Mouse (Mus musculus) liver, embryonic 11.5 days (tissue): Measurements from ENCODE around the gene Wnt10a. TPM values are rescaled to one million over a fixed set of nuclear protein-coding genes. Genes with fewer than 3 reads are reported as not detected.

Experiments used
- ATAC-seq: fragments of 200-750 bp; cut with Nextera tagmentation; replicated peaks from 2 replicates; pipeline ENCODE4 v1.8.0; 2017; ENCODE audit warnings: moderate number of reproducible peaks, mild to moderate bottlenecking, moderate TSS enrichment, moderate library complexity; ENCODE audit not compliant: low FRiP score
- DNase-seq: peaks from one replicate; pipeline ENCODE4 v3.0.0-alpha.2; 2017; ENCODE audit warnings: low spot score
- H3K27ac ChIP-seq: fragments of 300-500 bp; sonication (generic); 2 replicates; pipeline ENCODE4 v1.5.1; 2014; ENCODE audit warnings: mild to moderate bottlenecking, low read depth, low read length, control low read depth
- H3K27me3 ChIP-seq: fragments of 300-500 bp; sonication (generic); replicated peaks from 2 replicates; pipeline ENCODE4 v1.6.1; 2014; ENCODE audit warnings: low read length, mixed read lengths; ENCODE audit not compliant: control insufficient read depth, insufficient read depth
- H3K36me3 ChIP-seq: fragments of 300-500 bp; sonication (generic); 2 replicates; pipeline ENCODE4 v1.6.1; 2014; ENCODE audit warnings: mild to moderate bottlenecking, low read length, moderate library complexity, mixed read lengths; ENCODE audit not compliant: control insufficient read depth, insufficient read depth
- H3K4me1 ChIP-seq: fragments of 300-500 bp; sonication (generic); replicated peaks from 2 replicates; pipeline ENCODE4 v1.6.1; 2014; ENCODE audit warnings: low read length, mixed read lengths; ENCODE audit not compliant: control insufficient read depth, insufficient read depth
- H3K4me2 ChIP-seq: fragments of 300-500 bp; sonication (generic); 2 replicates; pipeline ENCODE4 v1.6.1; 2014; ENCODE audit warnings: mild to moderate bottlenecking, control low read depth, moderate library complexity
- H3K4me3 ChIP-seq: fragments of 300-500 bp; sonication (generic); 2 replicates; pipeline ENCODE4 v1.5.1; 2014; ENCODE audit warnings: low read depth, low read length, control low read depth
- H3K9ac ChIP-seq: fragments of 300-500 bp; sonication (generic); 2 replicates; pipeline ENCODE4 v1.6.1; 2014; ENCODE audit warnings: low read depth, low read length, control low read depth
- H3K9me3 ChIP-seq: fragments of 300-500 bp; sonication (generic); 2 replicates; pipeline ENCODE4 v1.6.1; 2016; ENCODE audit warnings: low read length, inconsistent platforms, mixed read lengths; ENCODE audit not compliant: control insufficient read depth
- WGBS: fragments of 180-500 bp; shearing (Covaris S2); extraction: QIAGEN DNeasy Blood & Tissue Kit; methylation state at CpG from one replicate; pipeline ENCODE4 v1.1.7; 2014; 5-methylcytosine and 5-hydroxymethylcytosine counted together
- polyA plus RNA-seq: library from polyadenylated mRNA; unstranded; fragments of >200 nt; fragmentation: Nextera tagmentation; extraction: Ambion mirVana; gene quantifications from 2 replicates; pipeline ENCODE4 v1.2.1, GENCODE M21; 2014

The Wnt10a gene
- polyA plus RNA-seq, 1 experiment from 2014 or later, result 0.22 TPM

DNA sequence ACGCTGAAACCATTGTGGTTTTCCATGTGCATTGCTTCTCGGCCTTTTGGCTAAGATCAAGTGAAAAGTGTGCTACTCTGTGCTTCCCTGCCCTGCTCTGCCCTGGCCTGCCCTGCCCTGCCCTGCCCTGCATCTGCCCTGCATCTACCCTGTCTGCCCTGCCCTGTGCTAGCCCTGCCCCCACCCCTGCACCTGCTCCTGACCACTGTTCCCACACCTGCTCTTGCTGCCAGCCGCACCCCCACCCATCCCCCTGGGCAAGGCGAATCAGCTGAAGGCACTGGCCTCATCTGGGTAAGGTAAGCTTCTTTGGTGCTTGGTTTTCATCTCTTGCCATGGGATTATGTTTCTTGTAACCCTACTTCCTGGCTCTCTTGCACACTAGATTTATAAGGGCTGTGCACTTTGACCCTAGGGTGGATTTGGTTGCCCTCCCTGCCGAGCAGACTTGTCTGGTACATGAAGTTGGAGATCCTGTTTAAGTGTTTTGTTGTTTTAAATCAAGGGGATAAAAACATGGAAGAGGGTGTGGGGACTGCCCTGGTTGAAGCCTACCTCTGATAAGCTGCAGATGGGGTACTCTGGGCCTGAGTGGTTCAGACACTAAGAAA, 37.0 kb upstream of the Wnt10a start:
- H3K9ac ChIP-seq, result no peak overlapping the region
- H3K9me3 ChIP-seq, result no peaks in the 10 kb centered on the region
- no peak overlapping the region for H3K4me3 ChIP-seq
- H3K27ac ChIP-seq, result no peak overlapping the region
- no peak overlapping the region for H3K4me2 ChIP-seq
- H3K4me1 ChIP-seq, result no peaks in the 10 kb centered on the region
- H3K36me3 ChIP-seq, result no peaks in the 10 kb centered on the region
- DNase-seq (no peak), ATAC-seq (no peak)
- whole genome bisulfite sequencing, result 70% methylated on average over 5 of the region's 5 CpGs
- H3K27me3 ChIP-seq, result peaks cover 2% of the 10 kb centered on the region; the same call in 1 of the 2 replicates

DNA sequence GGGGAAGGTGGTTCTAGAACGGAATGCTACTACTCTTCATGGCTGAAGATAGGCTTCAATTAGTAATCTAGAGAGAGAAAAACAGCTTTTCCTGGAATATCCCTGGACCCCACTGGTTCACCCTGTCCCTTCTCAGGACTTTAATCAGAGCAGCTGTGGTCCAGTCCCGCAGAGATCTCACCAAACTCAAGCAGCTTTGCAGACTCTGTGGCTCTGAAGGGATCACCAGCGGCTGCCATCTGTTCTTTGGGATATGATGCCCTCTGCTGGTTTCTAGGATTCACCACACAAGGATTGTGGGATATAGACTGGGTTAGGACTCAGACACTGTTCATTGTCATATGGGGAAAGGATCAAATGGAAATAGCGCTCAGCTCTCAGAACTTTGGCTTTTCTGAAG, 31.5 kb upstream of the Wnt10a start:
- ATAC-seq (no peak), DNase-seq (no peak)
- H3K36me3 ChIP-seq, result no peaks in the 10 kb centered on the region
- 24% methylated on average over 4 of the region's 4 CpGs for WGBS
- H3K4me1 ChIP-seq, result no peaks in the 10 kb centered on the region
- no peak overlapping the region for H3K4me3 ChIP-seq
- no peaks in the 10 kb centered on the region for H3K9me3 ChIP-seq
- H3K4me2 ChIP-seq, result no peak overlapping the region
- no peak overlapping the region for H3K9ac ChIP-seq
- H3K27ac ChIP-seq, result no peak overlapping the region
- H3K27me3 ChIP-seq, result peaks cover 22% of the 10 kb centered on the region

DNA sequence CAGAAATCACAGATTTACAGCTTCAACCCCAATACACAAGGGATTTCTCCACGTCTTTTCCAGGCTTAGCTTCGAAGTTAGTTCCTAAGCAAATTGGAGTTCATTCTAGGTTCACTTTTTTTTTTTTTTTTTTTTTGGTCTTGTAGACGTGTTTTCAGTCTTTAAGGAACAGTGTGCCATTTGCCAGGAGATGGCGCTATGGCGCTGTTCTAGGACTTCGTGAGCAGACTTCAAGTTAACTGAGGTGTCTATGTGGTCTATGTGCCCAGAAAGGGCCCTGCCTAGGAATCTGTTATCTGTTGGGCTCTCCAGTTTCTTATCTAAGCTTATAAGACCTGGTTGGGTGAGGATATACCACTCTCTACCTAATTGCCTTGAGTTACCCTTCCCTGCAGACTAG, 28.2 kb upstream of the Wnt10a start:
- no peaks in the 10 kb centered on the region for H3K9me3 ChIP-seq
- H3K27me3 ChIP-seq, result peaks cover 35% of the 10 kb centered on the region
- ATAC-seq, result no peak
- H3K4me2 ChIP-seq, result no peak overlapping the region
- WGBS, result 6% methylated on average over 6 of the region's 6 CpGs
- DNase-seq, result no peak
- no peaks in the 10 kb centered on the region for H3K4me1 ChIP-seq
- H3K4me3 ChIP-seq, result no peak overlapping the region
- H3K9ac ChIP-seq, result no peak overlapping the region
- H3K27ac ChIP-seq, result no peak overlapping the region
- H3K36me3 ChIP-seq, result no peaks in the 10 kb centered on the region

DNA sequence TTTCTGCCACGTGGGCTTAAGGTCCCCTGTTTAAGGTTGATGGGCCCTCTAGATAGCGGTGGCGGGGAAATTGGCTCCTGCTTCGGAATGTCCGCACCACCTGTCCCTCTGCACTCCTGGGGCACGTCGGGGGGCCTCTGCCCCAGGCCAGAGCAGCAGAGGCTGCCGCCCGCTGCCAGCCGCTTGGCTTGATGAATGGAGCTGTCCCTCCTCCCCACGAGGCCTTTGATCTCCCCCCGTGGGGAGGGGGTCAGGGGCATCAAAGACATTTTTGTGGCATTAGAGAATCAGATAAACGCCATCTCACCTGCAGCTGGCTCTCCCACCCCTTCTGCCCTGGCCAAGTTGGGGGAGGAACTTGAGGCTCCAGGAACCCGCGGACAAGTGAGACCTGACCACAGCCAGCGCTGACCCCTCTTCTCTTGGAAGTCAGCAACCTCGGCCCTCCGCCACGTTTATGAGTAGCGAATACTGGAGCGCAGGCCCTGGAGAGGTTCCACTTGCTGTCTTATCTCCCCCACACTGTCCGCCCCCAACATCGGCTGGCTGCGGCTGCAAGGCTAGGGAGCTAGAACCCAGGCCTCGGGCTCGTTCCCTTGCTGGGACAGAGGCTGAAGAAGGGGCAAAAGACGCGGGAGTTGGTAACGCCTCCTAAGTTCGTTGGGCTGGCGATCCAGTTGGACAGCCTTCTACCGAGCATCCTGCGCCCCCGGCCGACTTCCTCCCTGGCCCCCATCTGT, 20.4 kb upstream of the Wnt10a start:
- WGBS, result 3% methylated on average over 35 of the region's 35 CpGs
- Histone ChIP-seq H3K9me3 (no peaks in the 10 kb centered on the region), H3K27ac (no peak overlapping the region), H3K36me3 (no peaks in the 10 kb centered on the region), H3K4me3 (peak overlapping the region; percentile 43), H3K4me2 (peak overlapping the region; percentile 65), H3K4me1 (peaks cover 11% of the 10 kb centered on the region), H3K9ac (no peak overlapping the region), H3K27me3 (peaks cover 86% of the 10 kb centered on the region)
- ATAC-seq (no peak), DNase-seq (no peak)

DNA sequence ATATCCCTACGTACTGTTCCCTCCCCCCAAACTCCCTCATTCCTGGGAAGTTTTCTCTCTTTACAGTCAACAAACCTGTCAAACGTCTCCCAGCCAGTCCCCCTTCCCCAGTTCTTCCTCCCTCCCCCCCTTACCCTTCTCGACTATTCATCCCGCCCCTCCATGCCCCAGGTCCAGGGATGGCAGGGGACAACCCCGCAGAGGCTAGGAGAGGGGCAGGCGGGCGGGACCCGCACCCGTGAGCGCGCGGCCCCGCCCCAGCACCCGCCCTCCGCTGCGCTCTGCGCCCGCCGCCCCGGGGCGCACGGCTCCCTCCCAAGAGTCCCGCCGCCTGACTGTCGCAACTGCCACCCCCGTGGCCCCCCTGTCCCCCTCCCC, 19.9 kb upstream of the Wnt10a start:
- ATAC-seq (no peak), DNase-seq (no peak)
- Histone ChIP-seq H3K27me3 (peaks cover 91% of the 10 kb centered on the region), H3K9me3 (no peaks in the 10 kb centered on the region), H3K9ac (no peak overlapping the region), H3K4me1 (peaks cover 11% of the 10 kb centered on the region), H3K36me3 (no peaks in the 10 kb centered on the region), H3K4me3 (peak overlapping the region; percentile 43), H3K4me2 (peak overlapping the region; percentile 65), H3K27ac (no peak overlapping the region)
- 3% methylated on average over 16 of the region's 26 CpGs for WGBS

DNA sequence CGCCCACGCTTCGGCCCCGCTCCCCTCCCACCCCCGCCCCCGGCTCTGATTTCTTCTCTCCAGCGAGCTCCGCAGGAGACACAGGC, 19.6 kb upstream of the Wnt10a start, which contains the start of gene Wnt6:
Gene Wnt6 (plus strand): TSS at position 48 of the 86 bp plus-strand sequence.
- H3K4me2 ChIP-seq, result peak within 1 kb of the TSS; percentile 65
- no peak for DNase-seq
- no peak within 1 kb of the TSS for H3K27ac ChIP-seq
- H3K9ac ChIP-seq, result no peak within 1 kb of the TSS
- WGBS, result 0% methylated on average over 2 of the region's 8 CpGs
- no peaks in the 10 kb centered on the region for H3K9me3 ChIP-seq
- peaks cover 93% of the 10 kb centered on the region for H3K27me3 ChIP-seq
- H3K4me3 ChIP-seq, result peak within 1 kb of the TSS; percentile 43
- ATAC-seq, result no peak
- H3K4me1 ChIP-seq, result peaks cover 11% of the 10 kb centered on the region
- H3K36me3 ChIP-seq, result no peaks in the 10 kb centered on the region

DNA sequence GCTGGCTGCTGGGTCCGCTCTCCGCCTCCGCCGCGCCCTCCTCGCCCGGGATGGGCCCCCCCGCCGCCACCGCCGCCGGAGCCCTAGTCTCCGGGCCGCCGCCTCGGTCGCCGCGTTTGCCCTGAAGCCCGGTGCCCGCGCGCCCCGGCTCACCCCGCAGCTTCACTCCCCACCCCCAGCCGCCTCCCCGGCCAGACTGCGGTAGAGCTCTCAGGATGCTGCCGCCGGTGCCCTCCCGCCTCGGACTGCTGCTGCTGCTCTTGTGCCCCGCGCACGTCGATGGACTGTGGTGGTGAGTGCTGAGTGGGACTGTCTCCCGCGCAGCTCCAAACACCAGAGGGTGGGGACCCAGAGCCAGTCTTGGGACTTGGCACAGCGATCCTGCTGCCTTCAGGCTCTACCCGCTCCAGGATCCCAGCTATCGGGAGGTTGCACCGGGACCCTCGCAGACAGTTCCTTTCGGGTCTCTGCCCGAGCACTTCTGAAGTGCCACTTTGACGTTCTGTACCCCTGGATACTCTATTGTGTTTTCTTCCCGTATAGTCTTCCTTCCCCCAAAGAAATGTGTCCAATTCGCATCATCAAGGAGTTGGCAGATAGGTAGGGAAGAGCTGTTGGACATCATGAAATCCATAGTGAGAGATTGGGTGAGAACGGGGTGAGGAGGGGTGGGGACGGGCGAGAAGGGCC, 19.2 kb upstream of the Wnt10a start:
- H3K36me3 ChIP-seq, result no peaks in the 10 kb centered on the region
- peaks cover 11% of the 10 kb centered on the region for H3K4me1 ChIP-seq
- peak overlapping the region; percentile 65 for H3K4me2 ChIP-seq
- H3K9ac ChIP-seq, result no peak overlapping the region
- peaks cover 94% of the 10 kb centered on the region for H3K27me3 ChIP-seq
- H3K27ac ChIP-seq, result no peak overlapping the region
- no peaks in the 10 kb centered on the region for H3K9me3 ChIP-seq
- DNase-seq, result no peak
- peak overlapping the region; percentile 43 for H3K4me3 ChIP-seq
- WGBS, result under 1% methylated on average over 45 of the region's 51 CpGs
- no peak for ATAC-seq

DNA sequence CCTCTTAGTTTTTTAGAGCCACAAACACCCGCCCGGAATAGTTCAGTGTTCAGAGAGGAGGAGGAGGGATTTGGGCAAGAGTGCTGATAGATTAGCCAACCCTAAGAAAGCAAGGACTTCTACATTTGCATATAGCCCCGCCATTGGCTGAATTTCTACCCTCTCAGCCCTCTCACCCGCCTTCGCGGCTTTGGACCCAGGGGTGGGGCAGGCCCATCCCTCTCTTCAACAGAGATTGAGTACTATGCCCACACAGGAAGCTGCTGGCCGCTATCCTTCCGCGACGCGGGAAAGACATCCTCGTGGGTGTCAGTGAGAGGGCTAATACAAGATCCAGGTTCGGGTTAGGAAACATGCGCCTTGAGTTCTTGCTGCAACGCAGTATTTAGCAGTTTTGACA, 18.2 kb upstream of the Wnt10a start:
- H3K9me3 ChIP-seq, result no peaks in the 10 kb centered on the region
- WGBS, result under 1% methylated on average over 15 of the region's 15 CpGs
- H3K36me3 ChIP-seq, result no peaks in the 10 kb centered on the region
- ATAC-seq, result peak; percentile 74
- peaks cover 11% of the 10 kb centered on the region for H3K4me1 ChIP-seq
- peak overlapping the region; percentile 65; the same call in 1 of the 2 replicates for H3K4me2 ChIP-seq
- no peak overlapping the region for H3K9ac ChIP-seq
- peak; percentile 63 for DNase-seq
- H3K27ac ChIP-seq, result no peak overlapping the region
- peaks cover 96% of the 10 kb centered on the region for H3K27me3 ChIP-seq
- no peak overlapping the region for H3K4me3 ChIP-seq

DNA sequence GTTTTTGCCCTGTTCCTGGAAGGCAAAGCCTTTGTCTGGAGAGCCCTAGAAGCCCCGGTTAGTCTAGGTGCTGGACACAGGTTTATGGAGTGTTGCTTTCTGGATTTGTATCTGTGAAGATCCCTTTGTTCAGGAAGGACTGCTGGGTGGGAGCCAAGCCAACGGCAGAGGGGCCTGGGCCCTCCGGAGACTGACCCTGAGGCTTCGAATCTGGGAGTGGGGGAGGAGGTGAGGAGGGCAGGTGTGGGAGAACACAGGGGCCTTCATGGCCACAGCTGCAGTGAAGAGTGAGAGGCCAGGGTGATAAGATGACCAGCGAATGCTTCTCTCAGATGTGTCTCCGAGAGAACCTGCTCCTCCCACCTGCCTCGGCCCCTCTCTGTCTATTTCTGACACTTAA, 17.3 kb upstream of the Wnt10a start:
- no peak overlapping the region for H3K27ac ChIP-seq
- no peaks in the 10 kb centered on the region for H3K36me3 ChIP-seq
- H3K4me2 ChIP-seq, result no peak overlapping the region
- ATAC-seq (no peak), DNase-seq (no peak)
- no peaks in the 10 kb centered on the region for H3K9me3 ChIP-seq
- no peak overlapping the region for H3K4me3 ChIP-seq
- H3K4me1 ChIP-seq, result peaks cover 11% of the 10 kb centered on the region
- H3K9ac ChIP-seq, result no peak overlapping the region
- 31% methylated on average over 7 of the region's 7 CpGs for WGBS
- peaks cover 94% of the 10 kb centered on the region for H3K27me3 ChIP-seq
